Mouse (Mus musculus) bone marrow, adult 2 months (tissue): Measurements from ENCODE around the gene Mertk.

Experiments
- CTCF ChIP-seq: fragments of 200-500 bp; IDR thresholded peaks from 2 replicates; pipeline ENCODE4 v1.5.1; 2011; ENCODE audit warnings: low read length, control low read depth; ENCODE audit not compliant: control insufficient read depth, insufficient read depth
- POLR2A ChIP-seq: fragments of 200-500 bp; IDR thresholded peaks from 2 replicates; pipeline ENCODE4 v1.6.1; 2011; ENCODE audit warnings: low read depth, mild to moderate bottlenecking, control low read depth, low read length, borderline replicate concordance; ENCODE audit not compliant: control insufficient read depth

DNA sequence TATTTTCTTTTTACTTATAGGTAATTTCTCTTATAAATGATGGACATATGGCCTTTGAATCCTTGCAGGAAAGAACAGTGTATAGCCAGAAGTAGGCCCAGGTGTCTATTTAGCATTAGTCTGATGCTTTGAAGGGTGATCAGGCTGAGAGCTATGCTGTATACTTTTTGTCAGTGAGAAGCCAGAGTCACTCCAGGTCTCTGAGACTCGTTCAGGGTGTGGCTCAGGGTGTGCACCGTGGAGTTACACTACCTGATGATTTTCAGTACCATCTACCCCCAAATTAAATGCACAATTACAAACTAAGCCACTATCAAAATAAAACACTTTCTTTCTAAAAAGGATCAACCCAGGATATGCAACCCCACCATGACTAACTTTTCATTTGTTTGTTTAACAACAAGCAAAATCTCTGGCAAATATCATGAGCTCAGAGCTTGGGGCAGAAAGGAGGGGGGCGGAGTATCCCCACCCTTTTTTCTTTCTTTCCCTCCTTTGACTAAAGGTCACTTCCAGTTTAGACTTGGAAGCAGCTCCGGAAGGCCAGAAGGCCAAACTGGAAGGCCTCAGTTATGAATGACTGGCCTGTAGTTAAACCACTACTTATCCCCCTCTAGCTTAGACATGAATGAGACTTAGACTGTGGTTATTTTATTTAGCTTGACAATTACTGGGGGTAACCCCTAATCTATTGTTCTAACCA is 69.9 kb downstream of the Mertk start:
- TF ChIP-seq CTCF (no peak), POLR2A (no peak)
